Mouse (Mus musculus): ENCODE data around the gene Tbx5.

Tbx5 gene

DNA sequence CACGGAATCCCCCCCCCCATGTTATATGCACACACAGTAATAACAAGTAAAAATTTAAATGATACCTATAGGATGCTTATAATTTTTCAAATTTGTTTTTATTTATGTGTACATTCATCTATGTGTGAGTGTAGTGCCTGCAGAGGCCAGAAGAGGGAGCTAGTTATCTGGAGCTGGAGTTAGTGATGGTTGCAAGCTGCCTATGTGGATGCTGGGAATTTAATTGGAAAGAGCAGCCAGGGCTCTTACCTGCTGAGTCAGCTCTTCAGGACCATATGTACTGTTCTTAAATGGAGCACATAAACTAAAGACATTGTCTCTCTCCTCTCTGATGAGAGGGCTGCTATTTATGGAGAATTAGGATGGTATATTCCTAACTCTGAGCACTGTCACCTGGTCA lies 17.2 kb upstream of the Tbx5 start:
- no peak for DNase-seq

DNA sequence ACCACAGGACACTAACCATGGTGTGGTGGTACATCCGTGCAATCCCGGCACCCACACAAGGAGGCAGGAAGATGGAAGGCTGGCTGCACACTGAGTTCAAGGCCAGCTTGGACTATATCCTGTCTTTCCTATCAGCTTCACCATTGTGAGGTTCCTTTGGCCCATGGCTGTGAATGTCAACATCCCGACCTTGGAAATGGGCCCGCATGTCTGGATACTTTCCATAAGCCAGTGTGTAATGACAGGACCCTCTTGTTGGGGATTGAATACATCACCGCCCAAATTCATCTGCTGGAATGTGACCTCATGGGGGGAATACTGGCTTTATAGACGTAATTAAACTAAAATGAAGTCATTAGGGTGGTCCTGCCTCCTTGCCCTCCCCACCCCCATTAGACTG lies 12.0 kb upstream of the Tbx5 start:
- no peak for DNase-seq

DNA sequence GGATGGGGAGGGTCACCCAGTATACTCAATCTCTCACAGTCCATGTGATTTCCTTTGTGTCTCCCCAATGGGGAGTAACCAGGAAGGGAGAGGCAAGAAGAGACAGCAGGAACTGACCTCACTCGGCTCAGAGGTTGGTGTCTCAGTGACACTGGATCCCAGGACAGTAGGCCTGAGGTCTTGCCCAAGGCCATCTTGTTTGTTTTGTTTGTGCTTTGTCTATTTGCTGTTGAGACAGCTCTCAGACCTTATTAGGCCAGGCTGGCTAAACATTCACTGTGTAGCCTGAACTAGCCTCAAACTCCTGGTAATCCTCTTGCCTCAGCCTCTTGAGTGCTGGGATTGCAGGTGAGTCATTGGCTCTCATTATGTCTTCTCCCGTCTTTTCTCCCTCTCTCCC lies 11.0 kb upstream of the Tbx5 start:
- no peak for DNase-seq

DNA sequence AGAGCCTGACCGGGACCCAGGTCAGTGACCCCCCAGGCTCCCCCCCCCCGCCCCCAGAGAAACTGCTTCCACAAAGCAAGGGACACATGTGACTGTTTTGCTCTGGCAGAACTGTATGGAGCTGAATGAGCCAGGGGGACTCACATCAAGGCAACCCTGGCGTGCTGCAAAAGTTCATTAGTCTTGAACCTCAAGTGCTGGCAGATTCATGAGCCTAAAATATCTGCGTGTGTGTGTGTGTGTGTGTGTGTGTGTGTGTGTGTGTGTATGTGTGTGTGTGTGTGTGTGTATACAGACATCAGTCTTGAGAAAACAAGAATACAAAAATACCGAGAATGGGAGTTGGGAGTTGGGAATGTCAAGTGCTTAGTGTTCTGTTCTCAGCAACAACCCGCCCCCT lies 5.1 kb upstream of the Tbx5 start:
- no peak for DNase-seq

DNA sequence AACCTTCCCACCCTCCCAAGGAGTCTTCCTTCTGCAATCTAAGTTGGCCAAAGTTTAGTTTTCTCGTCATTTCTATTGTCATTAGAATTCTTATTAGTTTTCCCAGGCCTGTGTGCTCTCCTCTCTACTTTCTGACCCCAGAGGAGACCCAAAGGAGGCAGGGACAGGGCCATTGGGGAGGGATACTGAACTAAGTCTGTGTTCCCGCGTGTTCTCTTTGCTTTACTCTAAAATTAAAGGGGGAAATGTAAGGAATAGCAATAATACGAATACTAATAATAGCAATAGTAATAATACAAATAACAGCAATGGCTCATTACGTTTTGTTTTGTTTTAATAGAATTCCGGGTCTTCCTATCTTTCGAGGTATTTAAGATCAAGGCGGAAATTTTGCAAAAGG lies 1.9 kb upstream of the Tbx5 start:
- DNase-seq: no peak

DNA sequence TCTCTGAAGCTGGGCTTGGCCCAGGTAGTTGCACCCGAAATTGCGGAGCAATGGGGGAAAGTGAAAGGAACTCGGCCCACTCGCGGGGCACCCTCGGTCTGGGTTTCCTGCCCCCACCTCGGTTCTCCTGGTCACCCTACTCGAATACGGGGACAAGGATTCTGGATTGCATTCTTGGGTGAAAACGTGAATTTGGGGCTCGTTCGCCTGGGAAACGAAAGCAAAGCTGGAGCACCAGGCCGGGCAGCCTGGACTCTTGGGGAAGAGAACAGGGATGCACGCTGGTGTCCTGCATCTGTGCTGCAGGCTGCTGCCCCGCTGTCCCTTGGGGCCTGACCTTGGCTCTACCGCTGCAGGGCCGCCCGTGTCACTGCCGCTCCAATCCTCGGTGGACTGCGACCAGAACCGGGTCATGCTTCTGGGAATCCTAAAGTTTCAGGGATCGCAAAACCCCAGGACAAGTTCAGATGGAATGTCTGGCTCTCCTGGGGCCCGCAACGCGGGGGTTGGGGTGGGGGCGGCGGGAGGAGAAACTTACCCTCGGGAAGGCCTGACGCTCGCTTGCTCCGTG lies 1.2 kb upstream of the Tbx5 start:
- no peak for DNase-seq

DNA sequence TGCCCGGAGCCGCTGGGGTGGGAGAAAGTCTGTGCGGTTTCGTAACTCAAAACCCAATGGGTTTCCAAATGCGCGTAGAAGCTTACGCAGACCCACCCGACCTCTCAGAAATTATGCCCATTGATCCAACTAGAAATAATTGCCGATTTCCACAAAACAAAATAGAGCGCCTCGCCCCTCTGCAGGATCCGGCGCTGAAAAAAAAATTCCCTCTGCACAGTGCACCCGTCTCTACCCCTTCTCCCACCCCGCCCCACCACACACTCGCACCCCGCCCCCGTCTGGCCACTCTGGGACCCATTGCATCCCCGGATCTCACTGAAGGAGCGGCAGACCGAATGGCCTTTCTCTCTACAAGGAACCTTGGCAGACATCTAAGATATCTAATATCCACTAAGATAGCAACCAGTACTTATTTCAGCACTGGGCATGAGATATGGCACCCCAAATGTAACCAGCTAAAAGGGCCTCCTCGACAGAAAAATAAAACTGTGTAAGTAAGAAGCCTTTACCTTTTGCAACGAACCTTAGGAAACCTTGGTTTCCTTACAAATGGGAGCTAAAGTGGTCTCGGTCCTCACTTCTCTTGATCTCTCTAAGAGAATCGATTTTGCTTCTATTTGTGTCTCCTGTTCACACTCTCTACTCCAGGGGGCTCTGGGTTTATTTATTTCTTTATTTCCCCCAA lies 533 bp upstream of the Tbx5 start:
- DNase-seq: no peak

DNA sequence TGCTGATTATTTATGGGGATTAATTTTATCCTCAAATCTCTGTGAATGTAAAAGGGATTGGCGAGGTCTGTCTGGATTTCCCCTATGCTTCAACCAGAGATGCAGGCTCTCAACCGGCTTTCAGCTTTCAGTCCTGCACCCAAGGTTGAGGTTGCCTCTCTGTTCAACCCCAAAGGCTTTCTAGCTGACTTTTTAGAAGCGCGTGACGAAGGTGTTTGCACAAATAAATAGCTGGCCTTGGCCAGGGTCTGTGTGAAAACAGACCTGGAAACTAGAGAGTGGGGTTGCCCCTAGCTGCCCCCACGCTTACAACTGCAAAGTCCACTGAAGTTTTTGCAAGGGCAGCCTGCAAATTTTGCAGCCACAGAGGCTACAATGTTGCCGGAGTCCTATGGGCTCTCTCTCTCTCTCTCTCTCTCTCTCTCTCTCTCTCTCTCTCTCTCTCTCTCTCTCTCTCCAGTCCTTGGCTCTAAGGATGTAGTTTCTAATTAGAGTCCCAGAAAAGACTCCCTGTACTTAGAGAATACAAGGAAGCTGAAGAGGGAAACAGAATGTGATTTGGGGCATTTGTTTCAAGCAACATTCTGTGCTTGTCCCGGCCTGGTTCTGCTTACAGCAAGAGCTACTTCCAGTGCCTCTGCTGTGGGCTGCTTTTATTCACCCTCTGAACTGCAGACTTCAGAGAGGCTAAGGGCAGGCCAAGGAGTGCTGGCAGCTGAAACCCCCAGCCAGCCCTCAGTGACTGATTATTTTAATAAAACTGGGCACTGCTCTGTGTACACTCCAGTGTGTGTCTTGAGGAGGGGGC lies 959 bp downstream of the Tbx5 start:
- no peak for DNase-seq

DNA sequence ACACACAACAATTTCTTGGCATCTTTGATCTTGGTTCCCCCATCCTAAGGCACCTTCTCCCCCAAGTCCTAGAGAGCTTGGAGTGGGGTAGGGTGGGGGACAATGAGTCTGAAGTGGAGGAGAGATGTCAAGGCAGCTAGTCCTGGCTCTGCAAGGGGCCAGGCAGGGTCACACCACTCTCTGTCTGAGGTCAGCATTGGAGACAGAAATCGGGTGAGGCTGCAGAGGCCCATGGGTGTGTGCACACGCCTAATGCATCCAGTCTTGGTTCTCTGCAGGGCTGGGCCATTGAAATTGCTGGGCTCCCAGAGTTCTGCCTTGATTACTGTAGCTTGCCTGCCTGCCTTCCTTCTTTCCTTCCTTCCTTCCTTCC lies 1.5 kb downstream of the Tbx5 start:
- DNase-seq: no peak

DNA sequence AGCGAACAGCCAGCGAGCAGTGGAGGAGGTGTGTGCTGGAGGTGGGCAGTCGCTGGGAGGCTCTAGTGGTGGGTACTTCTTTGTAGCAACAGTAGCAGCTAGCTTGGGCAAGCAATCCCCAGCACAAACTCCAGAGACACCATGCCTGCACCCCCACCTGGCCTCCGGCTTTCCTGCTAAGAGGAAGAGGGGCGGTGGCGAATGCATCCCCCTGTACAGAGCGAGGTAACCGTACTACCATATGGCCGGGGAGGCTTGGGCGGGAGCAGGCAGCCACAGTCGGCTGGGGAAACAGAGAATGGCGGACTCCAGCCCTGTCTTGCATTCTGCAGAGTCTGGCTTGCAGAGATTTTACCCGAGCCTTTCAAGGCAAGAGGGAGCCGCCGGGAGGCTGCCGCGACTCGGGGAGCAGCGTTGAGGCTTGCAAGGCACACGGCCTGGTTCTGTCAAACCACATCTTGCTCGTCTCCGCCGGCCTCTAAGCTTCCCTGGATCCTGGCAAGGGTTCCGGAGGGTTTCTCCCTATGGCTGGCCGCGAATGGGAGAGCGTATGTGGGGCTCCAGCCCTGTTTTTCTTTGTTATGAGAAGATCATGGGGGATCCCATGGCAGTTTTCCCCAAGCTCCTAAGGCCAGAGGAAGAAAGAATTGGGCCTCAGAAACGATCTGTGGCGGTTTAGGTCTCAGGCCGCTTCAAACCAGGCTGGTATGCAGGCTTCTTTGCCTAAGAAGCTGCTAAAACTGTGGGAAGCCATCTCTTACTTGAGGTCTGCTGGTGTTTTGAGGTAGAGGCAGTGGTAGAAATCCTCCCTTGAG lies 2.8 kb downstream of the Tbx5 start:
- DNase-seq: no peak

DNA sequence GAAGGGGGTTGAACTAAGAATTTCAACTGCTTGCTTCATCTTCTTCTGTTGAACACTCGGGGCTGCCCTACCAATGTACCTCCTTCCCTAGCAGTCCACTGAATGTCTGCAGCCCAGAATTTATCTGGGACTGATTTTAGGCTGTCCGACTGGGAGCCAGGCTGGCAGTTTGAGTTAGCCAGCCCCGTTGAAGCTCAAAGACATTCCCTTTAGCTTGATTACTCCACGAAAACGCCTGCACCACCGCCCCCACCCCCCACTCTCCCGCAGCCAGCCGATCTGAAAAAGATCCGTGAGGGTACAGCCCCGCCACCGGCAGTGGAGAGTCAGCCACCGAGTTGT lies 3.4 kb downstream of the Tbx5 start:
- no peak for DNase-seq

DNA sequence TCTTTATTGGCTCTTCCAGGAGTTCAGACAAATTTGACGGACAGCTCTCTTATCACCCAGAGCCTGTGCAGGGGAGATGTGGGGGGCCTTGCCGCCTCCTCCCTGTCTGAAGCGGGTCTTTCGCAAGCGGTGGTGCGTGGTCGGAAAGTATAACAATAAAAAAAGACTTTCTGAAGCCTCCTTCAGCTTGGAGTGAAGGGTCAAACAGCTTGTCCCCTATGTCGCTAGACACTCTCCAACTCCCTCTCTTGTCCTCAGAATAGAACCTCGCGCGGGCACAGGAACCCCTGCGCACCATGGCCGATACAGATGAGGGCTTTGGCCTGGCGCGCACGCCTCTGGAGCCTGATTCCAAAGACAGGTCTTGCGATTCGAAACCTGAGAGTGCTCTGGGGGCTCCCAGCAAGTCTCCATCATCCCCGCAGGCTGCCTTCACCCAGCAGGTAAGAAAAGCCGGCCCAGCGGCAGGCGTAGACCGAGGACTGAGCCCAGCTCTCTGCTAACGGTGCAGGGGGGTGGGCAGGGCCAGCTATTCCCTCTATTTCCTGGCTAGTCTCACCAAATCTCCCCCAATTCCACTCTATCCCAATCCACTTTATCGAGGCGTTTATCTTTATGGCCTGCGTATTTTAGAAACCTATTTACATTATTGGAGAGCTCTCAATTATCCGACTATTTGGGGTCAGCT lies 4.3 kb downstream of the Tbx5 start:
- DNase-seq: no peak

DNA sequence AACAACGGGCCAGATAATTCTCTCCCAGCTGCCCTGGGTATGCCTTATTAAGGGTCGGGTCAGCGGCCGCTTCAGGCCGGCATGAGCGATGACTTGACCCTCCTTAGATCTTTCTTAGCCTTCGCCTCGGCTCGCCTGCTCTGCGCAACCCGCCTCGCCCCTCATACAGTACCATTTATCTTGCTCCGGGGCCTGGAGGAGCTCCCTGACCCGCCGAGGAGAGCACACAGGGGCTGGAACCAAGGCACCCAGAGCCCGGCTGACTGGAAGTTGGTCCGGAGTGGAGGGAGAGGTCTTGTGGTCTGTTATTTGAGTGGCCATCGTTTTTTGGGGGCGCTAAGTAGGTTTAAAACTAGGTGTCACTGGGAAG lies 4.8 kb downstream of the Tbx5 start:
- no peak for DNase-seq

DNA sequence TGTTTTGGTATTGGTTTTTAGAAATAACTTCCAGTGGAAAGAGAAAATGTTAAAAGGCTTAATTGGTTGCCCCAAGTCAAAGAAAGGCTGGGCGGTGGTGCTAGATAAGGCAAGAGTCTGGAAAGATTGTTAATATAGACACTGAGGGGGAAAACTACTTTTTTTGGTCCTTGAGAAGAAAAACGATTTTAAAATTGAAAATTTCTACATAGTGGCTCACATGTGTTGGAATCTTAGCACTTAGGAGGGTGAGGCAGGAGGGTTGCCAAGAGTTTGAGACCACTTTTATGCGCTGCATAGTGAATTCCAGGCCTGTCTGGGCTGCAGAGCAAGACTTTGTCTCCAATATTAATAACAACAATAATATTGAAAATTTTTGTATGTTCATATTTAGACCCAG lies 5.4 kb downstream of the Tbx5 start:
- no peak for DNase-seq

DNA sequence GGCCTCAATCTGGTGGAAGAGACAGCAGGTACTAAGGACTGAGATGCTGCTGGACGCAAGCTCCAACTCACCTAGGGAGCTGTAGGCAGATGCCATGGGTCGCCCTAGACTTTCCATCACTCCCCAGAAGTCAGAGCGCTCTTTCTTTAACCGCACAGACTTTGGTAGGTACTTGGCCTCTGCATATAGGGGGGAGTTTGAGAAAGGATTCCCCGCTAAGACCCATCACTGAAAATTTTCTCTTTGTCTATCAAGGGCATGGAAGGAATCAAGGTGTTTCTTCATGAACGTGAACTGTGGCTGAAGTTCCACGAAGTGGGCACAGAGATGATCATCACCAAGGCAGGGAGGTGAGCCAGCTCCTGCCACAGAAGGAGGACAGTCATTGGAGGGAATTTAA lies 6.0 kb downstream of the Tbx5 start:
- no peak for DNase-seq

DNA sequence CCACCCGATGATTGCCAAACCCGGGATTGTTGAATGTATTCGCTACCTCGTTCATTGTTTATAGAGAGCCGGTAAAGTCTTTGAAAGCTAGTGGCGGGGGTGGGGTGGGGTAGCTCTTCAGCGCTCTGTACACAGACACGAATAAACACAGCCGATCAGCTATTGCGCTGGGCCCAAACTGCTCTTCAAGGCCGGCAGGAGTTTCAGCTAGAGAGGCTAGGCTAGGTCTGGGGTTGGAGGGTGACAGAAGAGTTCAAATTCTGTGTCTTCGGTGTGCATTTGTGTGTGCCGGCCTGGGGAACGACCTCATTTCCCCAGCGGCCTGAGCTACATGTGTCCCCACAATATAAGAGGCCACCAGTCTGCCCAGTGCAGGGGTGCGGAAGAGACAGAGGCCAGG lies 6.7 kb downstream of the Tbx5 start:
- no peak for DNase-seq

DNA sequence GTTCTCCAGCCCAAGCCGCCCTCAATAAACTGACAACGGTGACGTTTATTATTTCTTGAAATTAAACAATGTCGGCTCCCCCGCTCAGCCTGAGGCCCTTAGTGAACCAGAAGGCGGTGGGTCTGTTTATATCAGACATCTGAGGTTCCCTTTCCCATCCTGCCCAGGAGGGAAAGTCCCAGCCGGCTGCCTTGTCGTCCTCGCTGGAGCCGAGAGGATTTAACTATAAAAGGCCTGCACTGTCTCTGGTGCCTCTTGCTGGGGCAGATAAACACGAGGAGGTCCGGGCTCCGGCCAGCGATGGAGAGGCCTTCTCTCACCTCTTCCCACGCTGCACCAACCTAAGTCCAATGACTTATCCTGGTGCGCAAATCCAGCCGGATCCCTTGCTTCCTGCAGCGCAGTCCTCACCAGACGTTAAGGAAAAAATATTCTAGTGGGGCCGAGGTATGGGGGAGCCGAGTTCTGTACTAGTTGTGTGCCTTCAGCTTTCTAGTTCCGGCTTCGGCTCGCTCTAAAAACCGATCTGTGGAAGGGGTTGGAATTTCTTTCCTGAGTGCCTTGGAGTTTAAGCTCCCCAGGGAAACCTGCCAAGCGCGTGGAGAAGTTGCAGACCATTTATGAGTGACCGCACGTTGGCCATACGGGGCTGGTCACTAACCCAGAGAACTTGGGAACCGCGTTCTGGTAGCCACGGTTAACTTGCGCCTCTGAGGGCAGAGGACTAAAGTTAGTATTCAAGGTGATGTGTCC lies 7.3 kb downstream of the Tbx5 start:
- no peak for DNase-seq

DNA sequence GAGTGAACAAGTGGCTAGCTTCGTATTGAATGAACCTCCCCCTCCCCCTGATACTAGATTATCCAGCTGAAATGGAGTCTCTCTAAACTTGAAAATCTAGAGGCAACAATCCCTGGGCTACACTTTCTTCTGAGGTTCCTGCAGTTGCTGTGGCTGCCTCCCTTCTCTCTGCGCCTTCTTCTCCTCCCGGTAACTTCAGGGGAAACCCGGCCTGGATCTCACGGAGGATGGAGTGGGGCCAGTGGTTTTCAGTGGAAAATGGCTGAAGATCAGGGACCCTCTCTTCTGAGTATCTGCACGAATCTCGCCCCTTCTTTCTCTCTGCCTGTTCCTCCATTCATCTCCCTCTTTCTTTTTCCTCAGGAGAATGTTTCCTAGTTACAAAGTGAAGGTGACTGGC lies 7.9 kb downstream of the Tbx5 start:
- DNase-seq: no peak

DNA sequence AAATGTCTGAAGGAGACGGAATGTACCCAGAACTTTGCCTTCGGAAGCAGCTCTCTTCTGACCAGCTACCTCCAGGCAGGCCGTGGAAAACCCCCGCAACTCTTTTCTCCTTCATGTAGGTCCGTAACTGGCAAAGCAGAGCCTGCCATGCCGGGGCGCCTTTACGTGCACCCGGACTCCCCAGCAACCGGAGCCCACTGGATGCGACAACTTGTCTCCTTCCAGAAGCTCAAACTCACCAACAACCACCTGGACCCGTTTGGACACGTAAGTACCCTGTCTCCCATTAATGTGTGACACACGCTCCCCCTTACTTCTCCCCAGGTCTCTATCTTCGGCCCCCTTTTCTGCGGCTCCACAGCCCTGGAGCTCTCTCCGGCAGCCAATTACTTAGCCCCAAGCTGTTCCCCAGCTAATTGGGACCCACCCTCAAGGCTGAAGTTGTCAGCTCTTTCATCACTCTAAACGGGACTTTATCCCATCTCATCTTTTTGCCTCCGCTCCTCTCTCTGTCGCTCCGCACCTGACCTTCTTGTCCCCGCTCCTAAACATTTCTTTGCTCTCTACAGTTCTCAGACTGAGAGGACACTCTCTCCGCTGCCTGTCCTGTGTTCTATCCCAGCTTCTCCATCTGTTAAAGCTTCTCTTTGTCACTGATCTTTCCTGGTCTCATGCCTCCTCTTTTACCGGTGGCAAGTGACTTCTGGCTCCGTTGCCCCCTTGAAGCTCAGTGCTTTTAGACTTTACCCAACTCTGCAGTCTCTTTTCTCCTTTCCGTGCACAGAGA lies 9.4 kb downstream of the Tbx5 start:
- DNase-seq: no peak

DNA sequence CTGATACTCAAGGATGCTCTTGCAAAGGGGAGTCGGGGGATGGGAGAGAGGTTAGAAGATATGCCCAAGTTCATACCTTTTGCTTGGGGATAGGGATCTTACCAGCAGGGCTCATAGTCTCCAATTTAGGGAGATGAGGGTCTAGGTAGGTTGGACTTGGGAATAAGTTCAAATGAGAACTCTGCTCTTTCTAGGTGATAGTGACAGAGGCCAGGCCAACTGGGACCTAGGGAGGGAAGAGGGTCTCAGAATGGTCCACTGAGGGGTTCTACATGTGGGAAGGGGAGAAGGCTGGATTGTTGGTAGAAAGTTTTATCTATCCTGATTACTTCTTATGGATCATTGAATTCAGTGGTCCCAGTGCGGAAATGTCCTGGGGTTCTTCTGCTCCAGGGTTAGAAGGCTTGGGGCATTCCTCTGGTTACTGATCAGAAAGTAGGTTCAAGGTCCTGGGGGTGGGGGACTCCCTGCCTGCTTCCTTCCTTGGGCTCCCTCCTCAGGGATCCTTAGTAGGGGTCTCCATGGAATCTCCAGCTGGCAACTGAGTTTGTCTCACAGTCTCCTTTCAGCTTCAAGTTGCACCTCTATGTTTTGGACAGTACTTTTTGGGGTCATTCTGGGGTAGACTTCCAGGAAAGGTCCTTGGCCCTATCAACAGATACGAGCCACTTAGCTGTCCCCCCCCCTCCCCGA lies 10.4 kb downstream of the Tbx5 start:
- no peak for DNase-seq

DNA sequence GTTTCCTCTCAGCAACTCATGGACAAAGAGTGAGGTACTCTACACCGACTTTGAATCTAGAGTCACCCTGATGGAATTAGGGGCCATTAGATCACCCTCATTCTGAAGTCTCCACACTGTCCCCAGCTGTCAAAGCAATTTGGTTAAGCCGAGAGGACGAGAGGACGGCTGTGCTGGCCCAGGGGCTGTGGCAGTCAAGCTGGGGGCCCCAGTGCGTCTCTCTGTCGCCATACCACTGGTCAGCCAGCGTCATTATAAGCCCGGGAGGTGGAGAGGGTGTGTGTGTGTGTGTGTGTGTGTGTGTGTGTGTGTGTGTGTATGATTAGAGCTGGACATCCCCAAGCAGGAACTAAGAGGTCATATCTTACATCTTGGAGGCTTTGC lies 10.9 kb downstream of the Tbx5 start:
- no peak for DNase-seq
